Mouse (Mus musculus) CH12.LX (cell line): Measurements from ENCODE around the gene Serac1. TPM values are rescaled to one million over a fixed set of nuclear protein-coding genes. Genes with fewer than 3 reads are reported as not detected.
"Not testable (repeated sequence)": the region's sequence is repeated elsewhere in the genome, so short reads cannot be mapped to it uniquely, and the experiment has no call there.

Source experiments
- DNase-seq: peaks from one replicate; pipeline ENCODE4 v3.0.0-alpha.2; 2013; ENCODE audit errors: extremely low read depth
- H3K27ac ChIP-seq: 2 replicates; pipeline ENCODE4 v1.5.1; 2012; ENCODE audit warnings: low read depth, mild to moderate bottlenecking, control low read depth, moderate library complexity; ENCODE audit not compliant: insufficient read depth
- H3K27me3 ChIP-seq: replicated peaks from 2 replicates; pipeline ENCODE3; 2012; ENCODE audit warnings: inconsistent platforms
- H3K36me3 ChIP-seq, 2 experiments: replicated peaks in 1 of 2; 2 replicates each; pipeline versions ENCODE3 to v1.6.1; 2012; ENCODE audit warnings: inconsistent platforms in 1 of 2, low read length in 1 of 2, mild to moderate bottlenecking in 1 of 2, mixed read lengths in 1 of 2, moderate library complexity in 1 of 2; ENCODE audit not compliant: control insufficient read depth in 1 of 2, insufficient read depth in 1 of 2
- H3K4me1 ChIP-seq, 2 experiments: 2 replicates each; pipeline ENCODE4 v1.6.1; 2012; ENCODE audit warnings: inconsistent platforms in 1 of 2, moderate library complexity in 1 of 2; ENCODE audit not compliant: insufficient read depth in 2 of 2, control insufficient read depth in 1 of 2
- H3K4me2 ChIP-seq: 2 replicates; pipeline ENCODE4 v1.6.1; 2012; ENCODE audit warnings: low read depth, mild to moderate bottlenecking, control low read depth; ENCODE audit not compliant: poor library complexity, insufficient read depth, severe bottlenecking
- H3K4me3 ChIP-seq, 3 experiments: fragments of 150-350 bp in 1 of 3; sonication (generic) in 1 of 3; replicated peaks in 1 of 3; 2 replicates each; pipeline versions ENCODE3 to v1.5.1; 2011 to 2012; ENCODE audit warnings: low read depth in 2 of 3, low read length in 2 of 3, mild to moderate bottlenecking in 2 of 3, moderate library complexity in 2 of 3, control low read depth in 1 of 3, improper control_type of control experiment in 1 of 3, inconsistent platforms in 1 of 3, mixed read lengths in 1 of 3; ENCODE audit not compliant: poor library complexity in 1 of 3
- H3K79me2 ChIP-seq: replicated peaks from 2 replicates; pipeline ENCODE4 v1.6.1; 2012; ENCODE audit warnings: mild to moderate bottlenecking, moderate library complexity; ENCODE audit not compliant: control insufficient read depth, poor library complexity, insufficient read depth, severe bottlenecking; ENCODE audit errors: extremely low read depth
- H3K9ac ChIP-seq: 2 replicates; pipeline ENCODE4 v1.6.1; 2012; ENCODE audit warnings: low read depth, mild to moderate bottlenecking, control low read depth, moderate library complexity; ENCODE audit not compliant: insufficient read depth
- H3K9me3 ChIP-seq: replicated peaks from 2 replicates; pipeline ENCODE3; 2012; ENCODE audit warnings: low read length, inconsistent platforms, mixed read lengths
- BHLHE40 ChIP-seq: IDR thresholded peaks from 2 replicates; pipeline ENCODE4 v1.6.1; 2011; ENCODE audit warnings: mild to moderate bottlenecking, low read depth, low read length, improper control_type of control experiment
- CHD2 ChIP-seq: IDR thresholded peaks from 2 replicates; pipeline ENCODE4 v1.6.1; 2011; ENCODE audit warnings: low read length, improper control_type of control experiment
- CTCF ChIP-seq, 2 experiments: IDR thresholded peaks in 1 of 2; conservative IDR thresholded peaks in 1 of 2; 2 replicates each; pipeline ENCODE4 v1.5.1; 2011 to 2012; ENCODE audit warnings: low read depth in 2 of 2, low read length in 2 of 2, improper control_type of control experiment in 1 of 2, inconsistent platforms in 1 of 2, mild to moderate bottlenecking in 1 of 2, moderate library complexity in 1 of 2
- E2F4 ChIP-seq: IDR thresholded peaks from 2 replicates; pipeline ENCODE4 v1.6.1; 2011; ENCODE audit warnings: low read depth, low read length, improper control_type of control experiment; ENCODE audit not compliant: insufficient replicate concordance
- ELF1 ChIP-seq: IDR thresholded peaks from 2 replicates; pipeline ENCODE4 v1.6.1; 2014; ENCODE audit warnings: low read depth, mild to moderate bottlenecking, inconsistent platforms, low read length, improper control_type of control experiment
- EP300 ChIP-seq: IDR thresholded peaks from 2 replicates; pipeline ENCODE4 v1.6.1; 2011; ENCODE audit warnings: low read length, improper control_type of control experiment
- ETS1 ChIP-seq: conservative IDR thresholded peaks from 2 replicates; pipeline ENCODE4 v1.6.1; 2012; ENCODE audit warnings: low read depth, mild to moderate bottlenecking, inconsistent platforms, low read length, improper control_type of control experiment, moderate library complexity
- GABPA ChIP-seq: IDR thresholded peaks from 2 replicates; pipeline ENCODE4 v1.6.1; 2012; ENCODE audit warnings: low read depth, low read length, improper control_type of control experiment, inconsistent platforms; ENCODE audit not compliant: insufficient replicate concordance
- HCFC1 ChIP-seq: IDR thresholded peaks from 2 replicates; pipeline ENCODE4 v1.6.1; 2012; ENCODE audit warnings: low read depth, mild to moderate bottlenecking, inconsistent platforms, low read length, improper control_type of control experiment
- MAFK ChIP-seq: IDR thresholded peaks from 2 replicates; pipeline ENCODE4 v1.6.1; 2011; ENCODE audit warnings: low read length, improper control_type of control experiment; ENCODE audit not compliant: insufficient replicate concordance
- MXI1 ChIP-seq: IDR thresholded peaks from 2 replicates; pipeline ENCODE4 v1.6.1; 2011; ENCODE audit warnings: mild to moderate bottlenecking, low read depth, low read length, improper control_type of control experiment
- NELFE ChIP-seq: IDR thresholded peaks from 2 replicates; pipeline ENCODE4 v1.6.1; 2011; ENCODE audit warnings: low read depth, low read length, improper control_type of control experiment
- NRF1 ChIP-seq: IDR thresholded peaks from 2 replicates; pipeline ENCODE4 v1.6.1; 2014; ENCODE audit warnings: low read depth, mild to moderate bottlenecking, inconsistent platforms, low read length, improper control_type of control experiment, moderate library complexity
- RAD21 ChIP-seq: IDR thresholded peaks from 2 replicates; pipeline ENCODE4 v1.6.1; 2011; ENCODE audit warnings: low read depth, mild to moderate bottlenecking, low read length, improper control_type of control experiment, moderate library complexity
- SIN3A ChIP-seq: IDR thresholded peaks from 2 replicates; pipeline ENCODE4 v1.6.1; 2012; ENCODE audit warnings: low read length, improper control_type of control experiment, inconsistent platforms
- SMC3 ChIP-seq: IDR thresholded peaks from 2 replicates; pipeline ENCODE4 v1.6.1; 2011; ENCODE audit warnings: low read depth, low read length, improper control_type of control experiment
- TBP ChIP-seq: conservative IDR thresholded peaks from 2 replicates; pipeline ENCODE4 v1.6.1; 2011; ENCODE audit warnings: low read depth, low read length, improper control_type of control experiment
- USF1 ChIP-seq: IDR thresholded peaks from 2 replicates; pipeline ENCODE4 v1.6.1; 2014; ENCODE audit warnings: low read depth, mild to moderate bottlenecking, inconsistent platforms, low read length, improper control_type of control experiment
- USF2 ChIP-seq: conservative IDR thresholded peaks from 2 replicates; pipeline ENCODE4 v1.6.1; 2011; ENCODE audit warnings: low read depth, low read length, improper control_type of control experiment
- ZMIZ1 ChIP-seq: IDR thresholded peaks from 2 replicates; pipeline ENCODE4 v1.6.1; 2012; ENCODE audit warnings: low read depth, mild to moderate bottlenecking, inconsistent platforms, low read length, improper control_type of control experiment
- dilution Hi-C: fragments of 300-500 bp; cut with MboI; formaldehyde crosslinking; loops from 2 replicates; pipeline ENCODE4 v1.14.3; 2020; ENCODE audit warnings: low sequenced_read_pairs; ENCODE audit not compliant: extremely low pct_unique_long_range_greater_than_20kb, extremely low pct_ligation_motif_present
- in situ Hi-C: fragments of 300-500 bp; cut with MboI; formaldehyde crosslinking; loops from 3 replicates; pipeline ENCODE4 v1.14.3; 2019; ENCODE audit warnings: low sequenced_read_pairs, low pct_ligation_motif_present, low pct_unique_long_range_greater_than_20kb, mixed read lengths
- polyA plus RNA-seq: library from polyadenylated mRNA; unstranded; fragments of >175 nt; gene quantifications from 2 replicates; pipeline ENCODE4 v1.2.1, GENCODE M21; 2012; ENCODE audit warnings: low read depth; ENCODE audit not compliant: insufficient read length
- total RNA-seq, 2 experiments: library from RNA; depleted of rRNA; stranded (reverse); fragments of 300-350 nt in 1 of 2; fragments of >200 nt in 1 of 2; gene quantifications; 2 replicates each; pipeline ENCODE4 v1.2.3; 2012 to 2014

Serac1 gene
- total and polyA plus RNA-seq, 3 experiments, result 1.9 to 2.9 (median 2.1) TPM

DNA sequence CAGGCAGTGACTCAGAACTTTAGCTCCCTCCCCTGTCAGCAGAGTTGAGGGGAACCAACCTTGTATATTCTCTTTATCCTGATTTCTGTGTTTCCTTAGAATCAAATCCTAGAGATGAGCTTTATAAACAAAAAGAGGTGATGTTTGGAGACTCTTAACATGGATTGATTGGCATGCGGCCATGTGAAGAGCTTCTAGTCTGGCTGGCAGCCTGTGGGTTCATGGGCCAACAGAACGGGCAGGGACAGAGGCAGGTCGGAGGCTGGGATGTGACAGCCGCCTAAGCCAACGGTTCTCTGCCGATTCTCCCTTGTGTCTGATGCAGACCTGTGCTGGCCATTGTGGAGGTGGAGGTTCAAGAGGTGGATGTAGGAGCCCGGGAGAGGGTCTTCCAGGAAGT is 53.7 kb downstream of the Serac1 start:
- Histone ChIP-seq H3K9me3 (no peaks in the 10 kb centered on the region), H3K9ac (no peak overlapping the region), H3K36me3 (peaks cover 17 to 85% of the 10 kb centered on the region in 2 experiments), H3K4me1 (peaks cover 0 to 4% of the 10 kb centered on the region in 2 experiments; a peak in 1 of 4 replicates), H3K4me2 (no peak overlapping the region), H3K4me3 (no peak overlapping the region), H3K27ac (no peak overlapping the region), H3K79me2 (no peaks in the 10 kb centered on the region), H3K27me3 (no peaks in the 10 kb centered on the region)
- dilution Hi-C loops (no loop called here), in situ Hi-C loops (no loop called here)
- TF ChIP-seq SIN3A (no peak), ELF1 (no peak), EP300 (no peak), SMC3 (no peak), USF2 (no peak), GABPA (no peak), E2F4 (no peak), CTCF (conservative IDR thresholded peaks at IDR 0.05 in 1 of 2, IDR thresholded peaks at IDR 0.05 in 1 of 2; ENCODE audit: low read depth in 2 of 2, low read length in 2 of 2) (no peak), ETS1 (no peak), NELFE (no peak), BHLHE40 (no peak), CHD2 (no peak), MXI1 (no peak), MAFK (no peak), NRF1 (no peak), USF1 (no peak), RAD21 (no peak), TBP (no peak), ZMIZ1 (no peak)
- no peak for DNase-seq

DNA sequence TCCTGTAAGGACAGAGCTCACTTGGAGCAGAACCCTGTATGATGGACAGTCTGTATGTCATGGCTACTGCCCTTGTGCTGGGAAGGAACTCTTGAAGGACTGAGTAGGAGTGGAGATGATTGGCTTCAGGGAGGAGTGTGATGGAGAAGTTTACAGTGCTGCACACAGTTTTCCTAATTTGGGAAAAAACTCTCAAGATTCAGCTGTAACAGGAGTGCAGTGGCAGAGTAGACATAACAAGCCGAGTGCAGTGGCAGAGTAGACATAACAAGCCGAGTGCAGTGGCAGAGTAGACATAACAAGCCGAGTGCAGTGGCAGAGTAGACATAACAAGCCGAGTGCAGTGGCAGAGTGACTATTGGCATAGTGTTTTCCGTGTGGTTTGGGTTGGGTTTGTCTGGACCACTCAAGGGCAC is 58.2 kb downstream of the Serac1 start:
- Histone ChIP-seq H3K36me3 (peaks cover 8 to 75% of the 10 kb centered on the region in 2 experiments), H3K4me2 (0 out of 2 replicates have a peak overlapping the region, but pooled peaks have one; percentile 55), H3K4me1 (peaks cover 5 to 36% of the 10 kb centered on the region in 2 experiments), H3K4me3 (peak overlapping the region in 1 of 3 experiments; percentile 20)
- dilution Hi-C loops, H3K9me3 ChIP-seq, H3K27ac ChIP-seq, H3K79me2 ChIP-seq, H3K27me3 ChIP-seq, DNase-seq, H3K9ac ChIP-seq: not testable (repeated sequence)
- in situ Hi-C loops, result loop anchor here (25.0 kb wide), 1 partner anchor 584 kb away; the partner anchor contains the start of gene Tmem242
- peak; percentile 84 for TF ChIP-seq SIN3A
- peak; percentile 82 for TF ChIP-seq HCFC1
